8 mouse cellular contexts compared by ENCODE assay signal in genomic region chr16:30600431-30601045, GRCm38 (mm10). TPM values are rescaled to one million over a fixed set of nuclear protein-coding genes. Genes with fewer than 3 reads are reported as not detected.
DNase-seq lines count a peak whose midpoint lies in the region; ATAC-seq and TF ChIP-seq lines count a peak whose summit lies in the region.

No protein-coding gene starts in this region.

- H3K4me3 ChIP-seq in cortical plate, adult 2 months (ENCODE audit: insufficient read depth, low read length): peak overlapping the region; percentile 74
- peak overlapping the region; percentile 69 for H3K4me3 ChIP-seq in intestine, embryonic 15.5 days (replicated peaks)
- peak overlapping the region; percentile 80 for H3K4me3 ChIP-seq in limb, embryonic 15.5 days
- H3K4me3 ChIP-seq in myocyte: peak overlapping the region; percentile 28
- peak overlapping the region; percentile 73 for H3K4me3 ChIP-seq in stomach, embryonic 16.5 days (replicated peaks; ENCODE audit: low read length)

- peak overlapping the region; percentile 10; the same call in 1 of the 2 replicates for H3K27ac ChIP-seq in cortical plate, adult 2 months (ENCODE audit: insufficient read depth, low read length)
- peak overlapping the region; percentile 39; the same call in 1 of the 2 replicates for H3K27ac ChIP-seq in intestine, embryonic 15.5 days
- H3K27ac ChIP-seq in limb, embryonic 15.5 days: peak overlapping the region; percentile 85; the same call in 1 of the 2 replicates
- peak overlapping the region; percentile 67 for H3K27ac ChIP-seq in stomach, embryonic 16.5 days (ENCODE audit: low read length)

- under 1% methylated on average over 53 of the region's 53 CpGs for WGBS in intestine, embryonic 15.5 days
- WGBS in limb, embryonic 15.5 days: under 1% methylated on average over 53 of the region's 53 CpGs
- under 1% methylated on average over 53 of the region's 53 CpGs for WGBS in stomach, embryonic 16.5 days

- no peaks in the 10 kb centered on the region for H3K36me3 ChIP-seq in intestine, embryonic 15.5 days
- no peaks in the 10 kb centered on the region for H3K36me3 ChIP-seq in limb, embryonic 15.5 days
- no peaks in the 10 kb centered on the region for H3K36me3 ChIP-seq in myocyte (ENCODE audit: control insufficient read depth, insufficient read depth)
- H3K36me3 ChIP-seq in stomach, embryonic 16.5 days (ENCODE audit: control insufficient read depth, insufficient read depth, low read length): no peaks in the 10 kb centered on the region

- no peak for ATAC-seq in CD4-positive, CD25-positive, alpha-beta regulatory T cell, adult 4 months
- peak; percentile 24 for ATAC-seq in intestine, embryonic 15.5 days
- no peak for ATAC-seq in limb, embryonic 15.5 days (ENCODE audit: insufficient number of reproducible peaks, low FRiP score, low TSS enrichment, low read depth)
- ATAC-seq in stomach, embryonic 16.5 days (ENCODE audit: insufficient read depth, low FRiP score): 0 out of 2 replicates have a peak, but pooled peaks have one; percentile 4

- peak overlapping the region; percentile 98 for H3K4me2 ChIP-seq in intestine, embryonic 15.5 days (replicated peaks)
- H3K4me2 ChIP-seq in limb, embryonic 15.5 days: peak overlapping the region; percentile 94
- H3K4me2 ChIP-seq in myocyte (ENCODE audit: low read depth): peak overlapping the region; percentile 93
- peak overlapping the region; percentile 92 for H3K4me2 ChIP-seq in stomach, embryonic 16.5 days (ENCODE audit: low read depth, low read length)

- peak overlapping the region; percentile 10 for H3ac ChIP-seq in myocyte (ENCODE audit: control insufficient read depth, insufficient read length)

- no peaks in the 10 kb centered on the region; the same call in 1 of the 2 replicates for H3K4me1 ChIP-seq in cortical plate, adult 2 months (ENCODE audit: control insufficient read depth, insufficient read depth, low read length)
- H3K4me1 ChIP-seq in intestine, embryonic 15.5 days (replicated peaks): peaks cover 29% of the 10 kb centered on the region
- H3K4me1 ChIP-seq in limb, embryonic 15.5 days: peaks cover 52% of the 10 kb centered on the region
- peaks cover 45% of the 10 kb centered on the region for H3K4me1 ChIP-seq in stomach, embryonic 16.5 days (ENCODE audit: control insufficient read depth, insufficient read depth, low read length)

- H3K9me3 ChIP-seq in intestine, embryonic 15.5 days: no peaks in the 10 kb centered on the region
- no peaks in the 10 kb centered on the region for H3K9me3 ChIP-seq in limb, embryonic 15.5 days
- H3K9me3 ChIP-seq in stomach, embryonic 16.5 days (replicated peaks; ENCODE audit: control insufficient read depth, low read length): no peaks in the 10 kb centered on the region

- H3K9ac ChIP-seq in intestine, embryonic 15.5 days: peak overlapping the region; percentile 70
- H3K9ac ChIP-seq in limb, embryonic 15.5 days: peak overlapping the region; percentile 78
- peak overlapping the region; percentile 85 for H3K9ac ChIP-seq in stomach, embryonic 16.5 days (ENCODE audit: low read length)

- peaks cover 12% of the 10 kb centered on the region; the same call in 1 of the 2 replicates for H3K27me3 ChIP-seq in intestine, embryonic 15.5 days (replicated peaks)
- H3K27me3 ChIP-seq in limb, embryonic 15.5 days: peaks cover 42% of the 10 kb centered on the region
- H3K27me3 ChIP-seq in myocyte (ENCODE audit: control insufficient read depth, insufficient read depth, insufficient read length): peaks cover 15% of the 10 kb centered on the region
- H3K27me3 ChIP-seq in stomach, embryonic 16.5 days (ENCODE audit: control insufficient read depth, insufficient read depth, low read length): no peaks in the 10 kb centered on the region

- TF ChIP-seq CTCF in cortical plate, adult 2 months (IDR thresholded peaks at IDR 0.05; ENCODE audit: extremely low read depth, insufficient read depth, low read length): no peak

- TF ChIP-seq POLR2A in cortical plate, adult 2 months (IDR thresholded peaks at IDR 0.05; ENCODE audit: extremely low read depth, insufficient read depth, low read length): no peak
- TF ChIP-seq POLR2A in myocyte (IDR thresholded peaks at IDR 0.05; ENCODE audit: insufficient read length, low read depth): no peak

- peak; percentile 42 for DNase-seq in CD4-positive, CD25-positive, alpha-beta regulatory T cell, adult 2 months (ENCODE audit: low read depth, low spot score)
- peak; percentile 74 for DNase-seq in gastrocnemius, postnatal 25 days

- no peaks in the 10 kb centered on the region for H3K79me2 ChIP-seq in myocyte (ENCODE audit: control insufficient read depth, insufficient read depth)

TF ChIP-seq in myocyte, 11 proteins besides CTCF, POLR2A, EP300 and RAD21:
- TF ChIP-seq CEBPB (IDR thresholded peaks at IDR 0.05; ENCODE audit: insufficient read depth, poor library complexity, severe bottlenecking) (no peak), MYOD1 (IDR thresholded peaks at IDR 0.05; ENCODE audit: control insufficient read depth in 1 of 3, insufficient read length in 2 of 3, low read depth in 2 of 3) (no peak), USF1 (IDR thresholded peaks at IDR 0.05; ENCODE audit: low read depth) (no peak), SRF (IDR thresholded peaks at IDR 0.05; ENCODE audit: control insufficient read depth, insufficient read length, low read depth) (no peak), POLR2AphosphoS2 (IDR thresholded peaks at IDR 0.05; ENCODE audit: insufficient read length, low read depth) (no peak), TCF3 (IDR thresholded peaks at IDR 0.05; ENCODE audit: insufficient read length, low read depth) (no peak), MYOG (IDR thresholded peaks at IDR 0.05; ENCODE audit: control insufficient read depth in 1 of 3, insufficient read depth in 1 of 3, insufficient read length in 2 of 3, low read depth in 2 of 3) (no peak), REST (IDR thresholded peaks at IDR 0.05; ENCODE audit: insufficient read depth, insufficient read length) (no peak)

RNA-seq across cellular contexts. Expression of gene Fam43a, which starts 1.0 kb away (rescaled TPM):
- under 1 TPM in 1 of 2 experiments, not detected in 1; 0.91 TPM for polyA plus RNA-seq in CD4-positive, CD25-positive, alpha-beta regulatory T cell, adult 4 months (2017; shearing (Covaris generic))
- polyA plus RNA-seq in cortical plate, adult 2 months (2012; rRNA removed): 14.8 and 15.6 TPM in 2 replicates
- 1 to 10 TPM; 6.7 to 8.1 TPM for total RNA-seq in gastrocnemius, postnatal 25 days (2021)
- polyA plus RNA-seq in intestine, embryonic 15.5 days (2015; fragmentation: Nextera tagmentation; extraction: Ambion mirVana): 12.1 and 12.5 TPM in 2 replicates
- polyA plus RNA-seq in limb, embryonic 15.5 days (2015; fragmentation: Nextera tagmentation; extraction: Ambion mirVana): 23.2 and 25.6 TPM in 2 replicates
- polyA plus RNA-seq in myocyte (2012; fragmentation: generic; extraction: Trizol): 0.77 TPM
- 15.5 and 16.7 TPM in 2 replicates for polyA plus RNA-seq in stomach, embryonic 16.5 days (2015; fragmentation: Nextera tagmentation; extraction: Ambion mirVana)

RNA-seq across cellular contexts. Expression of gene Lsg1, which starts 13.1 kb away (rescaled TPM):
- polyA plus RNA-seq in CD4-positive, CD25-positive, alpha-beta regulatory T cell, adult 4 months (2017; shearing (Covaris generic)): 10 to 100 TPM; 62.1 to 88.6 TPM
- 15.5 and 17.6 TPM in 2 replicates for polyA plus RNA-seq in cortical plate, adult 2 months (2012; rRNA removed)
- 10 to 100 TPM; 16.3 to 17.5 TPM for total RNA-seq in gastrocnemius, postnatal 25 days (2021)
- polyA plus RNA-seq in intestine, embryonic 15.5 days (2015; fragmentation: Nextera tagmentation; extraction: Ambion mirVana): 55.2 and 57.3 TPM in 2 replicates
- polyA plus RNA-seq in limb, embryonic 15.5 days (2015; fragmentation: Nextera tagmentation; extraction: Ambion mirVana): 57.2 and 66.1 TPM in 2 replicates
- polyA plus RNA-seq in myocyte (2012; fragmentation: generic; extraction: Trizol): 26.2 TPM
- 50.3 and 51.6 TPM in 2 replicates for polyA plus RNA-seq in stomach, embryonic 16.5 days (2015; fragmentation: Nextera tagmentation; extraction: Ambion mirVana)

RNA-seq across cellular contexts. Expression of gene Tmem44, which starts 49.9 kb away (rescaled TPM):
- under 1 TPM in 1 of 2 experiments, not detected in 1; 0.70 TPM for polyA plus RNA-seq in CD4-positive, CD25-positive, alpha-beta regulatory T cell, adult 4 months (2017; shearing (Covaris generic))
- polyA plus RNA-seq in cortical plate, adult 2 months (2012; rRNA removed): 92.0 and 101 TPM in 2 replicates
- total RNA-seq in gastrocnemius, postnatal 25 days (2021): 1 to 10 TPM; 2.3 to 2.5 TPM
- polyA plus RNA-seq in intestine, embryonic 15.5 days (2015; fragmentation: Nextera tagmentation; extraction: Ambion mirVana): 9.1 and 10.0 TPM in 2 replicates
- polyA plus RNA-seq in limb, embryonic 15.5 days (2015; fragmentation: Nextera tagmentation; extraction: Ambion mirVana): 17.1 and 18.8 TPM in 2 replicates
- polyA plus RNA-seq in myocyte (2012; fragmentation: generic; extraction: Trizol): 1.1 TPM
- polyA plus RNA-seq in stomach, embryonic 16.5 days (2015; fragmentation: Nextera tagmentation; extraction: Ambion mirVana): 8.4 and 11.0 TPM in 2 replicates

Comparison
In these comparisons a context has a peak if more than half of its experiments do, and no peak if none do; other contexts are left out.
1. ATAC-seq: peak in intestine, embryonic 15.5 days (single experiment) and stomach, embryonic 16.5 days (single experiment); none in CD4-positive, CD25-positive, alpha-beta regulatory T cell, adult 4 months (single experiment) and limb, embryonic 15.5 days (single experiment).
2. H3K27ac ChIP-seq: peak in every context shown above with its lines; median percentile 85 in limb, embryonic 15.5 days; 67 in stomach, embryonic 16.5 days; 39 in intestine, embryonic 15.5 days; 10 in cortical plate, adult 2 months.
3. H3K4me3 ChIP-seq: peak in every context shown above with its lines; median percentile 80 in limb, embryonic 15.5 days; 74 in cortical plate, adult 2 months; 73 in stomach, embryonic 16.5 days; 69 in intestine, embryonic 15.5 days; 28 in myocyte.
4. Peak in every context shown above with its lines, with median percentiles within 50 percentile points of each other: H3K4me2 ChIP-seq and H3K9ac ChIP-seq.